Mouse (Mus musculus) T-cell, adult 66 days (primary cell): ENCODE data around the gene Sirpb1a. TPM values are rescaled to one million over a fixed set of nuclear protein-coding genes. Genes with fewer than 3 reads are reported as not detected.

Experiments
- total RNA-seq, 2 experiments: library from RNA; stranded (reverse); gene quantifications; 3 replicates in 1 of 2; 4 replicates in 1 of 2; pipeline ENCODE4 v1.2.4; 2023

Sirpb1a gene
- total RNA-seq: not detected

GRCm38 (mm10) chr3:15426447-15426846, at the start of gene Sirpb1a:
Gene Sirpb1a, minus strand, starts transcription at chr3:15426520.

GRCm38 (mm10) chr3:15332063-15332462, 94.3 kb downstream of the Sirpb1a start, which contains the start of gene Gm9733:
Gene Gm9733, minus strand, starts transcription at chr3:15332302.

Other genes with a start within 250 kb of the Sirpb1a start
- gene Gm9733, start 94.2 kb downstream of the Sirpb1a start, total RNA-seq: under 1 TPM in 1 of 2 experiments, not detected in 1; 0.99 TPM
- under 1 TPM in 1 of 2 experiments, not detected in 1; 0.64 TPM for gene Sirpb1b, start 148.5 kb upstream of the Sirpb1a start, total RNA-seq